Mouse (Mus musculus) left cerebral cortex, adult 2 months (tissue): ENCODE measurements around the gene Spryd3. TPM values are rescaled to one million over a fixed set of nuclear protein-coding genes. Genes with fewer than 3 reads are reported as not detected.
A peak's percentile ranks its signal among the peaks of the same experiment; 100 is the strongest.

Experiments used
- DNase-seq, 2 experiments: peaks; one replicate each; pipeline ENCODE4 v3.0.0; 2021 to 2022; ENCODE audit warnings: low spot score in 2 of 2, mixed read lengths in 1 of 2; ENCODE audit errors: extremely low spot score in 1 of 2
- H3K27ac ChIP-seq: fragments of 200-600 bp; 2 replicates; pipeline ENCODE4 v1.8.1; 2022
- H3K4me3 ChIP-seq: fragments of 200-600 bp; 2 replicates; pipeline ENCODE4 v1.8.1; 2022
- CTCF ChIP-seq: fragments of 200-600 bp; IDR thresholded peaks from 2 replicates; pipeline ENCODE4 v1.8.1; 2022; ENCODE audit warnings: antibody characterized with exemption, mild to moderate bottlenecking, moderate library complexity
- intact Hi-C: fragments of 180-260 bp; cut with DNase I; formaldehyde crosslinking; loops from one replicate; pipeline ENCODE4 v1.15.1; 2025
- total RNA-seq, 2 experiments: library from RNA; stranded (reverse); gene quantifications; 2 replicates each; pipeline ENCODE4 v1.2.3; 2021

Gene Spryd3
- total RNA-seq, 2 experiments from 2014 or later, result 152 TPM

DNA sequence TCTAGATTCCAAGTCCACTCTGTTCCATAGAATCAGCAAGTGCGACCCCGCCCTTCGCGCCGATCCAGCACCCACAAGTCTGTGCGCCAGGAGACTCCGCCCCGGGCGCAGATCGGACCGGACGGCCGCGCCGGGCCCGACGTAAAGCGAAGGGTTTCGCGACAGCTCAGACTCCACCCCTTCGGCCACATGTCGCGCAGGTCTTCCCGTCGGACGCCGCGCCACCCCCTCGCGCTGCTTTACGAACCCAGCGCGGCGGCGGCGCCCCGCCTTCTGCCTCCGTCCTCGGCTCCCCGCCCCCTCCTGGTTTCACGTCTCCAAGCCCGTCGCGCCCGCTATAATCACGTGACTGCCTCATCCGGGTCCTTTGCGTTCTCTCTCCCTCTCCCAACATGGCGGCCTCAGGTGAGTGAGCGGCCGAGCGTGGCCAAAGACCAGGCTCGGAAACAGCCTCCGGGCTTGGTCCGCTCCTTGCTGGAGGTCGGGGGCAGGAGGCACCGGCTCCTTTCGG is 62.4 kb downstream of the Spryd3 start, which contains the start of gene Eif4b:
Gene Eif4b (plus strand): TSS at position 215 of the 511 bp plus-strand sequence.
- peak; percentile 98 to 99 for DNase-seq
- no peak; the same call in 1 of the 2 replicates for TF ChIP-seq CTCF
- Histone ChIP-seq H3K27ac (peak within 1 kb of the TSS; percentile 94), H3K4me3 (peak within 1 kb of the TSS; percentile 72)
- intact Hi-C loops, result loop anchor here (10.0 kb wide), 2 partner anchors 601 to 849 kb away; partner anchors contain the start of genes Atp5g2 and Grasp

DNA sequence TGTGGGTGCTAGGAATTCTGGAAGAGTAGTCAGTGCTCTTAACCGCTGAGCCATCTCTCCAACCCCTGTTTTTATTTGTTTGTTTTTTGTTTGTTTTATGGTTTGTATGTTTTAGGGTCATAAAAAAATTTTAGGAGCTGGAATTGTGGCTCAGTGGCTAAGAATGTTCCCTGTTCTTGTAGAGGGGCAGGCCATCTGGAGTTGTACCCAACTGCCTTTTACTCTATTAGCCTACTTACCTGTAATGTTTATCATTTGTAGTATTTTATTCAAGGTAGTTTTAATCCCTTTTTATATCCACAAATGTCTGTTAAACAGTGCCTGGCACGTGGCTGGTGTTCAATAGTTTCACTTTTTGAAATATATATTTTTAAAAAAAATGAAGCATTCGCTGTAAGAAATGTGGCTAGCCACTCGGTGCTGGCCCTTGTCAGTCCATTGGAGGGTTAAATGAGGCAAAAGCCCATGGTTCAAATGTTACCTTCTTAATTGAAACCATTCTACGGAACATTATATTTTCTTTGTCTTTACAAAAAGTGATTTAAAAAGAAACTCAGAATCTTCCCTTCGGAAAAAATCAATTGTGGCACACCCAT is 63.0 kb downstream of the Spryd3 start:
- no peak for DNase-seq
- Histone ChIP-seq H3K4me3 (peak overlapping the region; percentile 72), H3K27ac (peak overlapping the region; percentile 94; the same call in 1 of the 2 replicates)
- no peak for TF ChIP-seq CTCF
- intact Hi-C loops, result loop anchor here (10.0 kb wide), 2 partner anchors 602 to 848 kb away; partner anchors contain the start of genes Atp5g2 and Grasp

DNA sequence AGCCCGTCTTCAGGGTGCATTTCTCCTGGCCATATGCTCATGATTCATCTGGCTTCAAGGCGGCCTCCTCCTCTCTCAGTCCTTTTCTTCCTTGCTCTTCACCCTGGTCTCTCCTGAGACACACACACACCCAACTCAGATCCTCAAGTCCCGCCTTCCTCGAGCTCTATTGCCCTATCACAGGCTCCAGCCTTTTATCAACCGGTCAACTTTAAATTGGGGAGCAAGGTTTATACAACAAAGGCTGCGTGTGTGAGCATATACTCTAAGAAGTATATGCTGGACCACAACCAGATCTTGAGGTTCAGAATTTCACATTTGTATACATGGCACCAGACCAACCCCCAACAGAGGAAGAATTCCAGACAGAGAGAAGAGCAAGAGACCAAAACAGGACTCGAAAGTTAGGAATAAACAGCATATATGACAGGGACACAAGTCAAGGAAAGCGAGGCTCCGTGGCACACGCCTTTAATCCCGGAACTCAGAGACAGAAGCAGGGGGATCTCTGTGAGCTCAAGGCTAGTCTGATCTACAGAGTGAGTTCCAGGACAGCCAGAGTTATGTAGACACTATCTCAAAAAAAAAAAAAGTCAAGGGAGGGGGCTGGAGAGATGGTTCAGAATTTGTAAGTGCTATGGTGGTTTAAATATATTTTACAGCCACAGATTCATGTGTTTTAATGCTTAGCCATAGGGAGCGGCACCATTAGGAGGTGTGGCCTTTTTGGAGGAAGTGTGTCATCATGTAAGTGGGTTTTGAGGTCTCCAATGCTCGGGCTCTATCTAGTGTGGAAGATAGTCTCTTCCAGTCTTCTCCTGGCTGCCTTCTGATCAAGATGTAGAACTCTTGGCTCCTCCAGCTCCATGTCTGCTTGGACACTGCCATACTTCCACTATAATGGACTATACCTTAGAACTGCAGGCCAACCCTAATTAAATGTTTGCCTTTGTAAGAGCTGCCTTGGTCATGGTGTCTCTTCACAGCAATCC is 65.3 kb downstream of the Spryd3 start:
- intact Hi-C loops, result loop anchor here (10.0 kb wide), 2 partner anchors 604 to 846 kb away; partner anchors contain the start of genes Atp5g2 and Grasp
- DNase-seq, result no peak
- no peak overlapping the region for H3K27ac ChIP-seq
- TF ChIP-seq CTCF, result no peak
- H3K4me3 ChIP-seq, result no peak overlapping the region

Other genes starting within 250 kb of the Spryd3 start
- not detected for gene Krt76, start 243.3 kb downstream of the Spryd3 start, total RNA-seq
- gene Krt4, start 211.5 kb downstream of the Spryd3 start, total RNA-seq, result not detected
- gene Krt79, start 195.9 kb downstream of the Spryd3 start, total RNA-seq, result not detected
- gene Krt78, start 181.9 kb downstream of the Spryd3 start, total RNA-seq, result not detected
- under 1 TPM in 1 of 2 experiments, not detected in 1; 0.29 TPM for gene Krt8, start 131.8 kb downstream of the Spryd3 start, total RNA-seq
- under 1 TPM; 0.33 to 0.38 TPM for gene Krt18, start 108.1 kb downstream of the Spryd3 start, total RNA-seq
- 100 to 1,000 TPM; 163 to 167 TPM for gene Eif4b, start 62.5 kb downstream of the Spryd3 start, total RNA-seq
- 10 to 100 TPM; 16.4 to 22.8 TPM for gene Tns2, start 35.8 kb downstream of the Spryd3 start, total RNA-seq
- 10 to 100 TPM; 57.4 to 64.8 TPM for gene Igfbp6, start 8.1 kb upstream of the Spryd3 start, total RNA-seq
- gene Soat2, start 14.3 kb upstream of the Spryd3 start, total RNA-seq, result under 1 TPM in 1 of 2 experiments, not detected in 1; 0.26 TPM
- gene Zfp740, start 67.0 kb upstream of the Spryd3 start, total RNA-seq, result 10 to 100 TPM; 69.6 to 72.4 TPM
- gene Csad, start 68.5 kb upstream of the Spryd3 start, total RNA-seq, result 10 to 100 TPM; 28.5 to 30.4 TPM
- gene Itgb7, start 95.7 kb upstream of the Spryd3 start, total RNA-seq, result 1 to 10 TPM in 1 of 2 experiments, under 1 TPM in 1; 0.86 to 1.3 TPM
- gene Rarg, start 121.3 kb upstream of the Spryd3 start, total RNA-seq, result 10 to 100 TPM; 13.8 to 17.1 TPM
- not detected for gene Gm9918, start 134.3 kb upstream of the Spryd3 start, total RNA-seq
- 10 to 100 TPM; 40.6 to 42.8 TPM for gene Mfsd5, start 143.2 kb upstream of the Spryd3 start, total RNA-seq
- 1 to 10 TPM; 1.1 to 1.5 TPM for gene Espl1, start 160.0 kb upstream of the Spryd3 start, total RNA-seq
- gene Pfdn5, start 189.9 kb upstream of the Spryd3 start, total RNA-seq, result 100 to 1,000 TPM; 408 to 428 TPM
- 10 to 100 TPM; 65.1 to 67.9 TPM for gene Myg1, start 195.5 kb upstream of the Spryd3 start, total RNA-seq
- gene Aaas, start 214.5 kb upstream of the Spryd3 start, total RNA-seq, result 10 to 100 TPM; 14.3 to 18.9 TPM
- under 1 TPM; 0.27 to 0.61 TPM for gene Sp7, start 230.9 kb upstream of the Spryd3 start, total RNA-seq